Mouse (Mus musculus) heart, postnatal 0 days (tissue): ENCODE results near the gene Nrm.

Experiments used
- CTCF ChIP-seq: IDR thresholded peaks from 2 replicates; pipeline ENCODE4 v1.5.1; 2016; ENCODE audit warnings: antibody characterized with exemption, control low read depth, low read depth
- EP300 ChIP-seq: IDR thresholded peaks from 2 replicates; pipeline ENCODE4 v1.6.1; 2016; ENCODE audit warnings: antibody characterized with exemption, low read depth

GRCm38 (mm10) chr17:35824402-35824801, 36.7 kb upstream of the Nrm start:
- peak; percentile 45 for TF ChIP-seq CTCF
- no peak for TF ChIP-seq EP300
